Mouse (Mus musculus) urinary bladder, postnatal 10 days (tissue): Measurements from ENCODE around the gene Prkx.

Experiments
- DNase-seq: peaks from one replicate; pipeline ENCODE4 v3.0.0; 2022; ENCODE audit warnings: low spot score

Prkx gene

DNA sequence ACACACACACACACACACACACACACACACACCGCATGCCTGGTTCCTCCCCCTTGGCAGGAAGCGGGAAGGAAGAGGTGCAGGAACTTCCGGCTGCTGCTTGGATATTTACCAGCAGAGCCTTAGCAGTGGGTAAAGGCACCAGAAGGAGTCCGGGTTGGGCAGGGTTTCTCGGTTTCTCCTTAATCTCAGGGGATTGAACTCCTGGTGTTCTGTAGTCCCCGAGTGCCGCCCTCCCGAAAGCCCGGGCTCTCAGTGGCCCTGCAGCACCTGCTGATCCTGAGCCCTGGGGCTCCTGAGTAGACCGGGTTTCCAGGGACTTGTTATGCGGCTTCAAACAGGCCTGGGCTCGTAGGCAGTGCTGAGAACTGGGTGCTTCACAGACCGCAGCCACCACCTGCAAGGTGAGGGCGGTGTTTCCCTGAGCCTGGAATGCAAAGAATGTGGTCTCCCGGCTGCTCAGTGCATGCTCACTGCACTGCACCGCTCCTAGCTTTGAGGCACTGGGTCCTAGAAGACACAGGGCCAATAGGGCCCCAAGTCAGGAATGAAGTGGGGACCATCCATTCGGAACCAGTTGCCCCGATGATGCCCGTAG, at the start of gene Prkx:
Gene Prkx, minus strand, starts transcription at position 41 of the 598 bp plus-strand sequence.
- no peak for DNase-seq

DNA sequence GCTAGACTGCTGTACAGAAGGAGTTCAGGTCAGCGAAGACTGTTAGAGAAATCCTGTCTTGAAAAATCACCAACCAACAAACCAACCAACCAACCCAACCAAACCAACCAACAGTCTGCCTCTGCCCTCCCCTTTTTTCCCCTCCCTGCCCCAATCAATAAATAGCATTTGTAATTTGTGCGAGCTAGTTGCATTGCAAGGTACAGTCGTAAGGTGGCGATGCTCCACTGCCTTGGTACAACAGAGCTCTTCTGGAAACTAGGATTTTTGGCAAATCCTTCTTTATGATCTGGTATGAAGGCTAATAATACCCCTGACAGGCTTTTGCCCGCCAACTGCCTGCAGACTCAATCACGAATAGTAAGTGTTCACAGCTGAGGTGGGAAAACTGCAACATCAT, 16.0 kb upstream of the Prkx start:
- DNase-seq: no peak

DNA sequence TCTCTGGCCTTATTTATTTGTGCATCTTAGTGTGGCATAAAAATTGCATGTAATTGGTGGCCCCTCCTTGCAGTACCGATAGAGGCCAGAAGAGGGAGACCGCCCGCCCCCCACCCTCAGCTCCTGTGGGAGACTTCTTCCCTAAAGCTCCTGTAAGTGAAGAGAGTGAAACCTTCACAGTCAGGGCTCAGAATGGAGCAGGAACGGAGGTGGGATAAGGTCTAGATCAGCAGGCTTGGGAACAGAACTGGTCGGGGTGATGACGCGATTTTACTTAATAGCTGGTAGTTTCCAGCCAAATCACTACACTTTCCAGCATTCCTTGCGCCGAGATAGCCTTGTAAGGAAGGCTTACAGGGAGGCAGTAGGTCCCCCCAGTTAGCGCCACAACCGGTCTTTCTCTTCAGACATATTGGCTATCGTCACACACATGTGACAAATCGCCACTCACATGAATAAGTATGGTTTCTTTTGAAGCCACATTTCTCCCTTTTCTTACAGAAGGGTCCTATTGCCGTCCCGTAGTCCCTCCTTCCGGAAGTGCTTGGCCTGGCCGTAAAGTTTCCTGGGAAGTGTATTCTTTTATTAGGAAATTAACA, 14.6 kb upstream of the Prkx start:
- no peak for DNase-seq

DNA sequence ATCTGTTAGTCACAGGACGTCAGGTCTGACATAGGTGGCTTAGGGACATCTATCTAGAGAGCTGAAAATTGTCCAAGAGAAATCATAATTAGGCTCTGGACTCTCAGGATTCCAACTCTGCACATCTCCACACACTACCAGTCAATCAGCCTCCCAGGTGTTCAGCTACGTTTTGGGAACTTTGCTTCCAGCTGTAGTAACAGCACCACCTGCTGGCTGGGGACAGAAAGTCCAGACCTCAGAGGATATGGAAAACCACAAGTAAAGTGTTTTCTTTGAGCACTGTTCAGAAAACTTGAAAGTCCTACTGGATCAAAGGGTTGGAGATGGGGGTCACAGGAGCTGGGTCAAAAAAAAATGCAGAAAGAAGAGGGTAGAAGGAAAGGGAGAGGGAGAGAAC, 12.5 kb upstream of the Prkx start:
- no peak for DNase-seq

DNA sequence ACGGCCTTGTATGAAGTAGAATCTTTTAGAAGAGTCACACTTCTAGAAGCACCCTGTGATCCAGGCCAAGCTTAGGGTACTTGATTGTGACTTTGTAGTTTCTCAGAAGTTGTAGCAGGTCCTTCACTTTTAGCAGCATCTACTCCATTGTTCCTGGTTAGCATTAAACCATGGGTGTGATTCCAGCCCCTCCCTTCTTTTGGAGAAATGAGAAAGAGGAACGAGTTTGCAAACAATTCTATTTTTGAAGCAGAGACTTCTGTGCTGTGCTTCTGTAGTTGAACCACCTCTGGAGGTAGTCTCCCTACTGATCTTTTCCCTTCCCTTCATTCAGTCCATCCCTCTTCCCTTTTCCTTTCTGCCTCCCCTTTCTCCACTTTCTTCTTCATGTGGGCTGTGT, 6.2 kb upstream of the Prkx start:
- DNase-seq: no peak

DNA sequence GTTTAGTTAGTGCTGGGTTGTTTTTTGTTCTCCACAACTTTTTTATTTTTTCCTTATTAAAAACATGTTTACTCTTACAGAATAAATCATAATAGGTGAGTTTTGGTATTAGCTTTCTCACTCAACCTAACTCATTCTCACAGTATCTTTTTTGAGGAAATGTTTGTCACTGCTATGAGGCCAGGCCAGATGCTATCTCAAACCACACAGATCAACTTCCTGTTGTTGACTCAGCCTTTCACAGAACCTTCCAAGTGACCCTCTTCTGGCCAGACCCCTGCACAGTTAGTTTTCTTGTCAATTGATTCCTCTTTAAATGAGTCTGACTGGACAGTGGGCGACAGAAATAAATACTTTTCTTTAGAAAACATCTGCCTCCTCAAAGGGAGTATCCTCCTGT, 5.5 kb upstream of the Prkx start:
- no peak for DNase-seq

DNA sequence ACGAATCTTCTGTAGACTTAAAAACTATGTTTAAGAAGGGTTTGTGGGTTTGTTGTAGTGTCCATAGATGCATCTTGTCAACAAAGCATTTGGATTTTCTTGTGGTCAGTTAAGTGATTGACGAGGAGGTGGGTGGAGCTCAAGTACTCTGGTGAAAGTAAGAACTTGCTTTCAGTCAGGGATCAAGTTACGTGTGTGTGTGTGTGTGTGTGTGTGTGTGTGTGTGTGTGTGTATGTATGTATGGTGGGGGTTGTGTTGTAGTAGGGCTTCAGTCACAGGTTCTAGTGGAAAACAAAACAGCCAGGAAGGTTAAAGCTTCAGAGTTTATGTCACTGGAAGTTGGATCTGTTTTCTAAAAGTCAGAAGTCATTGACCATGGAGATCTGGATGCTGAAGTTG, 3.5 kb upstream of the Prkx start:
- no peak for DNase-seq

DNA sequence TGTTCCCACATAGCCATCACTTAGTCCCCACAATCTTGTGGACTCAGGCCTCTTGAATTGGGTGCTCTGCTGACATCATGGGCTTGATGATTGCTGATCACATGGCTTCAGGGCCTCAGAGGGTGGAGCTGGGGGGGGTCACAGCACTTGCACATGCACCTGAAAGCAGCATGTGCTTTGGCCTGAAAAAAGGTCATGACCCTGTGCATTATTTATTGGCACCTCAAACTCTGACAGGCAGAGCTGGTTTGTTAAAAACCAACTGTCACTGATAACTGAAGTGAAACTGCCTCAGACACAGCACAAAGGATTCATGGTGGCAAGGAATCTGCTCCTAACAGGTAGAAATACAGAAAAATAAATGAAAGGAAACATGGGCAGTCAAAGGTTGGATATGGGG, 1.7 kb upstream of the Prkx start:
- DNase-seq: no peak

DNA sequence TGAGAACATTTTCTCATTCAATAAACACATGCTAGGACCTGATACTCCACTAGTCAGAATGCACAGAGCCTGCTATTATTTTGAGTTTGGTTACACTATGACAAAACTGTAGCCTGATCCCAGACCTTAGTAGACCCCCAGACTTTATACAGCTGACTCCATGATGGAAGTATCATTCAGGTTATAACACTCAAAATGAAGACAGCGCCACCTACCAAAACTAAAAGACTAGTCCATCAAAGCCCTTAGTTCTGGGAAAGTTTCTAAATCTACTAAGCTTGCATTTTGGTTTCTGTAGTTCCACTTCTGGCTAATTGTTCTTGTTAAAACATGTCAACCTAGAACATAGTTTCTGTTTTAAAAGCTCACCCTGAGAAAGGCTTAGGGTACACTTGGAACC, 838 bp upstream of the Prkx start:
- DNase-seq: no peak

DNA sequence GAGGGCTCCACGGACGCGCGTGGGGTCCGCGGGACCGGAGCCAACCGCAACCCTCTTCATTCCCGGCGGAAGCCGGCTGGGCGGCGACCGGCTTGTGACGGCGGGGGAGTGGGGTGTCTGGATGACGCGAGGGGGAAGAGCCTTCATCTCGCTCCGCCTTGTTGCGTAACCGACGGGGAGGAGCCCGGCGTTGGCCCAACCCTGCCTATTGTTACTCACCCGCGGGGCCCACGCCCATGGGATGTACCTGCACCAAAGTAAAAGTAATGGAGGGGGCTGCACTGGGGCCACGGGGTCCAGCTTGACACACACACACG, 262 bp downstream of the Prkx start:
- DNase-seq: peak; percentile 54

DNA sequence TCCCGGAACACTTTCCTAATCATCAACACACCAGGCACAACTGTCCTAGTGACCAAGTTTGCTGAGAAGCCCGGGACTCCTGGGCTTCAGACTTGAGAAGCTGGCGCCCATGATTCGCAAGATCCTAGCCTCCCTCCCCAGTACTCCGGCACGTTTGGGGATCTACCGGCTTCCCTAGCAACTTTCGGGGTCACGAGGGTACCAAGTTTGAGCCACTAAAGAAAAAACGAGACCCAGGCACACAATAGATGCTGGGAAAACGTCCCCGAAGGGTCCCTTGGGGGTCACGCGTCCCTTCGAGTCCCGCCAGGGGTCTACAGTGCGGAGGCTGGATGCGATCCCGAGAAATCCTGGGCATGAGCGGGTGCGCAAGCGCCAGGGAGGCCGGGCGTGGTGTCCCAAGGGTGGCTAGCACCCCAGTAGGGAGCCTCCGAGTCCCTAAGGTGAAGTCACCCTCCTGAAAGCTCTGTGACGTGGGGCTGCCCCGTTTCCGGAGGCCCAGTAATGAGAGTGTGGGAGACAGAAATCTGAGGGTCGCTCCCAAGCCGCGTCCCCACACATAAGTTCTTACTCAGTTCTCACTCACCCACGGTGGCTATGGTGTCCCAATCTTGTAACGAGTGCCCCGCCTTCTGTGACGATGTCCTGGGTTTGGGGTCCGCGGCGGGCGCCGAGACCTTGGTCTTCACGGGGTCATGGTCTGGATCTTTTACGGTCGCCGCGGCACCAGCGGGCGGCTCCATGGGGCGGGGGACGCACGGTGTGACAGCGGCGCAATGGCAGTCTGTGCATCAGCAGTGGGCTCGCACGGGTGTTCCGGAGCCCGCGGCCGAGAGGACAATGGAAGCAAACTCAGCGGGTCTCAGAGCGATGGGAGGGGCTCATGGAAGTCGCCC, 868 bp downstream of the Prkx start:
- no peak for DNase-seq

DNA sequence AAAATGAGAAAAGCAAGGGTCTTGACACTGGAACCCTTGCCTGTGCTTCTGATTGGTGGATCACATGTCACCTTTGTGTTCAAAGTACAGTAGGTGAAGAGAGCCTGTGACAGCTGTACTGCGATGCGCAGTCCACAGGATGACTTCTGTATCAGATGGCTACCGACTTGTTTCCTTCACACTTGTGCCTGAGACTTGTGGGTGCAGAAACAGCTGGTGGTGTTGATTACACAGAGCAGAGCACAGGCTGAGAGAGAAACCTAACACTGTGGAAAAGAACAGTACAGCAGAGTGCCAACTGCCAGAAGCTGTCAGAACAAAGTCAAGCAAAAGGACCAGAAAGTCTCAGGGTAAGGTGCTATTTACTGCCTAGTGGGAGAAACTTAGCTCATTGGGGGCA, 7.4 kb downstream of the Prkx start:
- no peak for DNase-seq

DNA sequence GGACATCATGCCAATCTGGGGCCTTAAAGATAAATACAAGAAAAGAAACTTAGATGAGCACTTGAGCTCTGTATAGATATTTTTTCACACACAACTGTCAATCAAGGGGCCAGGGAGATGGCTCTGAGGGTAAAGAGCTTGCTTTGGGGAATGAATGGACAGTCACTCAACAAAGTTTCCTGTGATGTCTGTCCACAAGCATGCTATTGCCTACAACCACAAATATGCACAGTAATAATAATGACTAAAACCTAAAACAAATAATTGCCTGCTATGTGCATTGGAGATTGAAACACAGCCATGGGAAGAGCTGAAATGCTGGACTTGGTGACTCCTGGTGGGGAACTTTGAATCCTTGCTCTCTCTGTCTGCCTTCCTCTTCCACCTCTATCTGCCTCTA, 9.7 kb downstream of the Prkx start:
- DNase-seq: no peak

DNA sequence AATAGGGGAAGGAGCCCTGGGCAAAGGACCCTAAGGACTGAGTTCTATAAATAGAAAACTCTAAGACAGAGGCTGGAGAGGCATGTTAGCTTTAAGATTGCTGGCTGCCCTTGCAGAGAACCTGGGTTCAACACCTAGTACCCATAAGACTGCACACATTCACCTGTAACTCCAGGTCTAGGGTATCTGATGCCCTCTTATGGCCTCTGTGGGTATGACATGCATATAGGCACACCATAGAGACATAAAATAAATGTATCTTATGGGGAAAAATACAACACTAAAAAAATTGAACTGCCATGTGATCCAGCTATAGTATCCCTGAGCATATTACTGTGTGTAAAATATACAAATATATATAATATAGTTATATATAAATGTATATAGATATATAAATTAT, 18.3 kb downstream of the Prkx start:
- DNase-seq: no peak

DNA sequence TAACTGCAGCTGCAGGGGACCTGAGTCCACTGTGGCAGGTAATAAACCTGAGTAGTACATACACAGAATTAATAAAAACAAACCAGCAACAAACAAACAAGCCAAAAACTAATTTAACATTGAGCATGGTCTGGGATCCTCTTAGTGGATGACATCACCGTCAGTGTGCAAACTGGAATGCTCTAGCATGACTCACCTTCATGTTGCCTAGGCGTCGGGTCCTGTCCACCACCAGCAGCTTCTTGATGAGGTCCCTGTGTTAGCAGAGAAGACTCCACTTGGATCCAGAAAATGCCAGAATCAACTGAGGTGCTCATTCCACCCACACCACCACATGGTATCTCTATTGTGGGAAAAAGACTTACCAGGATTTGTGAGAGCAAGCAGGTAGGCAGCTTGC, 30.9 kb downstream of the Prkx start:
- DNase-seq: no peak

DNA sequence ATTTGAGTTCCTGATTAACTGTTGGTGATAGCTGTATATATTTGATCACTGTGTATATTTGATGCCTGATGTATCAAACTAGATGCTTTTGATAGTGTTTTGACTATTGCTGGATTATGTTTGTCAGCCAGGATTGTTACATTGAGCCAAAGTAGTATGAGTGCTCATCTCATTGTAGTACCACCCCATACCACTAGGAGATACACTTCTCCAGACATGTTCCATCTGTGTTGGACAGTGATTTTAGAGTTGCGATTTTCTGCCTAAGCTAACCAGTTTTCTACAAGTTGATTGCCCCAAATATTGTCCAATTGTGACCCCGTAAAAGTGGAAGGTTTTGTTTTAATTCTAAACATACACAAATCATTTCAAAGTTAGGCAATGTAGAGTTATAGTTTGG, 51.8 kb downstream of the Prkx start:
- no peak for DNase-seq

DNA sequence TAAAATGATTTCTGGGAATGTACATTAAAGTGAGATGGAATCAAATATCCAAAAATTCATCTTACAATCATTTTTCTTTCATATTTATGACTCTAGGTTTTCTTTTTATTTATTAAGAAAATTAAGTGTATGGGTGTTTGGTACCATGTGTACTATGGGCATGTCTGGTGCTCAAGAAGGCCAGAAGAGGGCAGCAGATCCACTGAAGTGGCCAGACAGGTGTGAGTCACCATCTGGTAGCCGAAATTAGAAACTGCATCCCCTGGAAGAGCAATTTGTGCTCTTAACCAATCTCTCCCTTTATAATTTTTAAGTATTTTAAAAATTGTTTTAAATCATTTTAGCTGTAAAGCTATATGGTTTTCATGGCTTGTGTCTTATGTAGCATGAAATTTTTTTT, 54.7 kb downstream of the Prkx start:
- DNase-seq: no peak

DNA sequence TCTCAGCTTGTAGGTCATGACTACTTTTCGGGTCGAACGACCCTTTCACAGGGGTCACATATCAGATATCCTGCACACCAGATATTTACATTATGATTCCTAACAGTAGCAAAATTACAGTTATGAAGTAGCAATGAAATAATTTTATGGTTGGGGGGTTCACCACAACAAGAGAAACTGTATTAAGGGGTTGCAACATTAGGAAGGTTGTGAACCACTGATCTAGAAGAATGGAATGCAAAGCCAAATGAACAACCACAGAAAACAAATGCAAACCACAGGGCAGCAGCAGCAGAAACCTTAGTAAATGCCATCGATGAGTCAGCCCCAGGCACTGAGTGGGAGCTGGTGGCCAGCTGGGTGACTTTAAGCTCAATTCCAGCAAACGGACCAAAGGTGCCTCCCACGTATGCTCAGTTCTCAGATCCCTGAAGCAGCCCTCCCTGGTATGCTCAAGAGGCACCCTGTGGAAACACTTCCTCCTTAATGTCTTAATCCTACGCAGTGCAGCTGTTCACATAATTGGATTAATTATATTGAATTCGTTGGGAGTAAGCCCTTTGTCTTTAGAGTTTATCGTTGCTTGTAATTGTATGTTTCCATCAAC, 62.0 kb downstream of the Prkx start:
- DNase-seq: no peak

DNA sequence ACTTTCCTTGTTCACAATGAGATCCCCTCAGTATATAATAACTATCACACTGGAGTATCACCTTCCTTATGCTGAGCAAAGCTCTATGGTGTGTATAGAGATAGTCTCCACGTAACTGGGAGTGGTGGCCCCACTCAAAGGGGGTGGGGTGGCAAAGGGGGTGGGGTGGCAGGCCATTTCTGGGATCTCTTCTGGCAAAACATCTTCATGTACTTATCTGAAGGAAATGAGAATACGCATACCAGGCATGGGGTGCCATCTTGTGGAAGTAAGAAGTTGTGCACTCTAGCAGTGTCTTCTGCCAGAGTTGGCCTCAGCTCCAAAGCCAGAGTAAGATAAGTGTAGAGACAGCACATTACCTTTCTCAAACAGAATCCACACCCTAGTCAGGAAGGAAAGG, 75.8 kb downstream of the Prkx start:
- no peak for DNase-seq
